Mouse (Mus musculus) T-helper 2 cell (primary cell): Measurements from ENCODE around the gene Yes1.
"Not testable (repeated sequence)": the region's sequence is repeated elsewhere in the genome, so short reads cannot be mapped to it uniquely, and the experiment has no call there.

Experiments
- in situ Hi-C: fragments of 300-600 bp; cut with MboI, MseI; formaldehyde crosslinking; loops from one replicate; pipeline ENCODE4 v1.15.1; 2025; ENCODE audit warnings: high pct_unique_total_duplicates

Gene Yes1

GRCm38 (mm10) chr5:32706226-32706780, 95.3 kb downstream of the Yes1 start:
- in situ Hi-C loops, result no loop called here

- in situ Hi-C loops, result loop anchor here (10.0 kb wide), 1 partner anchor 563 kb away; the partner anchor contains the start of gene Ctbp1
Measured at GRCm38 (mm10) chr5:32711485-32711884, 100.5 kb downstream of the Yes1 start.

- in situ Hi-C loops, result loop anchor here (10.0 kb wide), 1 partner anchor 562 kb away; the partner anchor contains the start of gene Ctbp1
Measured at GRCm38 (mm10) chr5:32712221-32713041, 101.5 kb downstream of the Yes1 start.

DNA sequence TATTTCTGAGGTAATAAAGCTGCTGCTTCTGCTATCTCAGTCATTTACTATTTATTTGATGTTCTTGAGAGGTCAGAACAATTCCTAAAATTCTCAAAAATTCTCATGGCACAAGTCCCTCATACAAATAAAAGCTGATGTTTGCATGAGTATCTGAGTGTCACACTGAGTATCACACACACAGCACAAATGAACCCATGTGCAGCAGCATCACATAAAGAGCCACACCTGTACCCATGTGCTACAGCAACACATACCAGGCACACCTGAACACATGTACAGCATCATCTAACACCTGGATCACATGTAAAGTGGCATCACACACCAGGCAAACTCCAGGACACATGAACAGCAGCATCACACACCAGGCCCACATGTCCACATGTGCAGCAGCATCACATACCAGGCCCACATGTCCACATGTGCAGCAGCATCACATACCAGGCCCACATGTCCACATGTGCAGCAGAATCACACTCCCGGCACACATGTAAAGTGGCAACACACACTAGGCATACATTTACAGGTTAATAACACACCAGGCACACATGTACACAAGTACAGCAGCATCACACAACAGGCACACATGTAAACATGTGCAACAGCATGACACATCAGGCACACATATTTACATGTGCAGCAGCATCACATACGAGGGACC, 102.2 kb downstream of the Yes1 start:
- in situ Hi-C loops, result loop anchor here (10.0 kb wide), 1 partner anchor 562 kb away; the partner anchor contains the start of gene Ctbp1

DNA sequence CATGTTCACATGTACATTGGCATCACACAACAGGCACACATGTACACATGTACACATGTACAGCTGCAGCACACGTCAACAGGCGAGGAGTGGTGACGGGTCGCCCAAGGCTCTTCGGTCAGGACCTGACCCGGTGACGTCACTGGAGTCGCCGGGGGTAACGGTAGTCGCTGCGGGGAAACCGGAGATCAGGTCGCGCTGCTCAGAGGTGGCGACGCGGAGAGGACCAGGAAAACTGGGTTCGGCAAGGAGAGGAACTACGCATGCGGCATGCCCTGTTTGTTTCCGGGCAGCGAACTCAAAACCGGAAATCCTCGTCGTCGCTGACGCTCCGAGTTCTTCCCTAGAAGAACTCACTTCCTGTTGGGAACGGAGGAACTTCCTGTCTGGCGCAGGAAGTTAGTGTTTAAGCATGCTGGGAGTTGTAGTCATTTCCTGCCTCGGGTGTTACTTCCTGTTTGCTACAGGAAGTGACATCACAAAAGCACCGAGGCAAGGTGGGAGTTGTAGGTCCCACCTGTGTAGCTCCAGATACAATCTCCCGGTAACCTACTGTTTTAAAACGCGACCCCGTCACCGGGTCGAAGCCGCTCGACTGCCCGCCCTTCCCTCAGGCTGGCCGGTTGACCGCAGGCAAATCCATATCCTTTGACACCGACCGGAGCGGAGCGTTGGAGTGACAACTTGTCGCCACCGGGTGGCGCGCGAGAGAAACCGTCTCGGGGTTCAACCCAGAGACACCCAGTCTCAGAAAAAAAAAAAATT, 102.9 kb downstream of the Yes1 start:
- in situ Hi-C loops, result loop anchor here (10.0 kb wide), 1 partner anchor 561 kb away; the partner anchor contains the start of gene Ctbp1

DNA sequence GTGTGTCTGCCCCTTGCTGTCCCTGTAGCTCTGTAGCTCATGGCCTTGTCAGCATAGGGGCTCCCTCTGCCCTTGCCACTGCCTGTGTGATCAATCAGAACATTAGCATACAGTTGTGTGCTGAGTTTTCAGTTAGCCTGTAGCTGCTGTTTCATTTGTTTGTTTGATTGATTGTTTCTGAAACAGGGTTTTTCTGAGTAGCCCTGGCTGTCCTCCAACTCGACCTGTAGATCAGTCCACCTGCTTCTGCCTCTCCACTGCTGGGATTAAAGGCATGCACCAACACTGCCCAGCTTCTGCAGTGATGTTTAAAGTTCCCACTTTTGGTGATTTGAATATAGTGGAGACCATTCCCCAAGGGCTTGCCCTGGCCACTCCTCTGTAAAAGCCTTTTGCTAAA, 106.8 kb downstream of the Yes1 start:
- in situ Hi-C loops, result loop anchor here (10.0 kb wide), 1 partner anchor 557 kb away; the partner anchor contains the start of gene Ctbp1

DNA sequence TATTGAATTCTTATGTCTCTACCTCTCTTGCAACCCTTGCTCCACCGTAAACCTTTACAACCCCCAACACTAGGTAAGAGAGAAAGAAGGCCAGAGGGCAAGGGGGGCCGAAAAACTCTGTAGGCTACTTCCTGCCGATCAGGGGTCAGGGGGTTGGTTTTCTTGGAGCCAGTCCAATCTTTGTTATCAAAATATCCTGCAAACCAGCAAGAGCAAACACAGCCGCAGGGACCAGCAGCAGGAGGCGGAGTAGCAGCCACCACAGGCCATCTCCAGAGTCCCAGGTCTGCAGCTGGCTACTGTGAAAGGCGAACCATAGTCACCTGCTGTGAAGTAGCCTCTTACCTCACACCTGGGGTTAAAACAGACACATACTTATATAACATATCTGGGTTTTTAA, 107.9 kb downstream of the Yes1 start:
- in situ Hi-C loops, result loop anchor here (10.0 kb wide), 1 partner anchor 556 kb away; the partner anchor contains the start of gene Ctbp1

DNA sequence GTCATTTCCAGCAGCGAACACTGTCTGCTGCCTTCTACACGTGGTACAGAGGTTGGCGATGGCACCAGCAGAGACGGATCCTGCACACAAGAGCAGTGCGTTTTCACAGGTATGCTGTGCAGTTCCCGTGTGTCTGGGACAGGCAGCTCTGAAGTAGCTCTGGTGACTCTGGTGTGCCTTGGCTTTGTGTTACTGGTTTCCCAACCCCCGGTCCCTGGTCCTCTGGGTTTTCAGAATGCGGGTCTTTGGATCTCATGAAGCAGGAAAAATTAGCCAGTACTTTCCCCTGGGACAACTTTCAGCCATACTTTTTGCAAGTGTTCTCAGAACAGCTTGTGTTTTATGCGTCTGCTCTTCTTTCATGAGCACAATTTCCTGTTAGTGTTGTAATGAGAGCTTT, 109.4 kb downstream of the Yes1 start:
- in situ Hi-C loops, result no loop called here

DNA sequence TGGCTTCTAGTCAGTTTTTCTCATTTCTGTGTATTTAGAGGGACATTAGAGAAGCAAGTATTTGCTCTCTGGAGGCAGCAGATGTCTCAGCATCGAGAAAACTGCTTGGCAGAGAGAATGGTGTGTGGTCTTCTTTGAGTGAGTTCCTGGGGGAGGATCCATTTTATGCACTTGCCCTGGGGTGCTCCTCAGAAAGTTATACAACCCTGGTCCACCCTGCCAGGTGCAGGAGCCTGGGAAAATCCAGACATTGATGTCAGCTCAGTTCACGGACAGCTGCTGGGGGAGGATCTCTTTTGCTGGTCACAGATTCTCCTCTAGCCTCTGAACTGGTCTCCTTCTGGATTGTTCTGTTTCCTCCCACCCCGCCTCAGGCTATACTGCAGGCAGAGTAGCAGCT, 110.3 kb downstream of the Yes1 start:
- in situ Hi-C loops, result no loop called here

- in situ Hi-C loops, result no loop called here
Measured at GRCm38 (mm10) chr5:32722263-32722662, 111.3 kb downstream of the Yes1 start.

DNA sequence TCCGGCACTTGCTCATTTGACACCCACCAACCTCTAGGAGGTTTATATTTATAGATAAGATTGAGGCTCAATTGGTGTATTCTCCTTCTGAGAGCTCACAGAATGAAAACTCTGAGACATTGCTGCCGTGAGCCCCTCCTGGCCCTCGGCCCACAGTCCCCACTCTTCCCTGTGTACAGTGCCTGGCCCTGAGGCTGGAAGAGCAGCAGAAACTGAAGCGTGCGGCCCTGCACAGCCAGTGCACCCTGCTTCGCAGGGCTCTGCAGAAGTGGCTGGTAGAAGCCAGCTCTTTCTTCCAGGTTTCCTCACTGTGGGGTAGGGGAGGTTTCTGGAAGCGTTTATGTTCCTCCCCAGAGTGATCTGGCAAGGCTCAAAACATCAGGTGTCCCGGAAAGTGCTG, 111.7 kb downstream of the Yes1 start:
- in situ Hi-C loops, result not testable (repeated sequence)

- in situ Hi-C loops, result no loop called here
Measured at GRCm38 (mm10) chr5:32723981-32724380, 113.0 kb downstream of the Yes1 start.

DNA sequence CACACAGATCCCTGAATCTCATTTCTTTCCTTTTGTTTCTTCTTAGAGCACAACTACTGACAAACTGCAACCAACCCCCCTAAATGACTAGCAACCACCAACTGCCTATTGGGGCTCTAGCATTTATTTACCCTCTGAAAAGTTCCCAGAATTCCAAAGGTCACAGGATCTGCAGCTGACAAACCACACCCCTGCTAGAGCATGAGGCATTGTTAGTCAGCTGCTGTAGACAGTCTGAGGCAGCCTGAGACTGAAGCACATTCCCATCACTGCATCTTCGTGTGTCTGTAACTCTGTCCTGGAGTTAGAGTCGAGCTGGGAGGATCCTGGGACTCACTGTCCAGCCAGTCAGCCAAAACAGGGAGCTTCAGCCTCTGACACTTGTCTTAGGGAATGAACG, 114.4 kb downstream of the Yes1 start:
- in situ Hi-C loops, result not testable (repeated sequence)

DNA sequence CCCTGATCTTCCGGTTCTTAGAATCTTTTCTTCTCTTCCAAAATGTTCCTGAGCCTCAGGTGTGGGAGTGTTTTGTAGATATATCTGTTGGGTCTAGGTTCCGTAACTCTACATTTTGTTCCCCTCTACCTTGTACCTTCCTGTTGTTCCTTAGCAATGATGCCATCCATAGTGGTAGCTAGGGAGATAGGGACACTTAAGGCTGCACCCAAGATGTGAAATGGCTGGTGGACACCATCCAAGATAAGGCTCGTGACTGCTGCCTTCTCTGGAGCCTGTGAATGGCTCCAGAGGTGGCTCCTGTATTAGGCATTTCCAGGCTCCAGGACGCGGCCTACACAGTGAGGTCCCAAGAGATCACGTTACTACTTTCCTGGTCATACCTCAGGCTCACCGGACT, 117.3 kb downstream of the Yes1 start:
- in situ Hi-C loops, result no loop called here

DNA sequence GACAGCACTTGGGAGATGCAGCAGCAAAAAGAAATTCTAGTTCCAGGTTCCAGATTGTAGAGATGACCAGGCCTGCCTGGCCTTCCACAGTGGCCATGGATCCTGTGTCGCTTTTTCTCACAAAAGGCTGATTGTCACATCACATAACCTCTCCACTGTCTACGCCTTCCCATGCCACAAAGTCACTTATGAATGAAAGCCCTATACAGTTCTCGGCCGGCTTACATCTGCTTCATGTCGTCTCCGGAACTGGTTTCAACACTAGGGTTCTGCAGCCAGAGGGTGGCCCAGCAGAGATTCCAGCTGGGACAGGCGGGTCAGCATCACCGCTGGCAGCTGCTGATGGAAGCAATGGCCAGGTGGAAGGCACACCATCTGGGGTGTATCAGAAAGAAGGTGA, 117.9 kb downstream of the Yes1 start:
- in situ Hi-C loops, result no loop called here

- in situ Hi-C loops, result not testable (repeated sequence)
Measured at GRCm38 (mm10) chr5:32733892-32734291, 122.9 kb downstream of the Yes1 start.

DNA sequence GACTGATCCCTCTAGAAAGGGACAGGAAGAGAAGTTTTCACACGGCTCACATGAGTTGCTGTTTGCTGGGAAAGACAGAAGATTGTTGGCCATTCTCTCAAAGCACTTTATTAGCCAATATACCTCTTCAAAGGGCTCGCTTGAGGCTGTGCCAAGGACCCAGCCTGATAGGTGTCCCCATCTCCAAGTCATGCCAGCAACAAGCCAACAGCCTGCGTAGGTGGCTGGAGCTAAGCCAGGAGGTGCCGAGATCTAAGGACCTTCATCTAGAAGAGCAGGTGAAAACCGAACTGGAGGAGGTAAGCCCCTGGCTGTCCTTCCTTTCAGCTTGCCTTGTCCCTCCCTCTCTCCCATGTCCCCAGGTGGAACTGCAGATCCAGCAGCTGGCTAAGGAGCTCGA, 124.8 kb downstream of the Yes1 start:
- in situ Hi-C loops, result no loop called here
